Mouse (Mus musculus) kidney, postnatal 0 days (tissue): ENCODE results near the gene Cd3e. TPM values are rescaled to one million over a fixed set of nuclear protein-coding genes. Genes with fewer than 3 reads are reported as not detected.

Source experiments
- ATAC-seq: fragments of 200-750 bp; cut with Nextera tagmentation; replicated peaks from 2 replicates; pipeline ENCODE4 v1.8.0; 2017; ENCODE audit warnings: low read depth, moderate number of reproducible peaks, moderate TSS enrichment, moderate library complexity; ENCODE audit not compliant: low FRiP score
- DNase-seq: peaks from one replicate; pipeline ENCODE4 v3.0.0-alpha.2; 2016; ENCODE audit warnings: low spot score
- H3K27ac ChIP-seq: fragments of 300-500 bp; sonication (generic); 2 replicates; pipeline ENCODE4 v1.5.1; 2014; ENCODE audit warnings: mild to moderate bottlenecking
- H3K27me3 ChIP-seq: fragments of 300-500 bp; sonication (generic); 2 replicates; pipeline ENCODE4 v1.6.1; 2014; ENCODE audit warnings: low read length, mixed read lengths; ENCODE audit not compliant: insufficient read depth
- H3K36me3 ChIP-seq: fragments of 300-500 bp; sonication (generic); 2 replicates; pipeline ENCODE4 v1.6.1; 2014; ENCODE audit warnings: low read length, mixed read lengths; ENCODE audit not compliant: insufficient read depth
- H3K4me1 ChIP-seq: fragments of 300-500 bp; sonication (generic); replicated peaks from 2 replicates; pipeline ENCODE4 v1.6.1; 2014; ENCODE audit warnings: antibody characterized with exemption, low read length, mixed read lengths; ENCODE audit not compliant: insufficient read depth
- H3K4me2 ChIP-seq: fragments of 300-500 bp; sonication (generic); 2 replicates; pipeline ENCODE4 v1.6.1; 2014; ENCODE audit warnings: mild to moderate bottlenecking, low read length, moderate library complexity, mixed read lengths
- H3K4me3 ChIP-seq: fragments of 300-500 bp; sonication (generic); replicated peaks from 2 replicates; pipeline ENCODE4 v1.5.1; 2014; ENCODE audit warnings: low read depth, low read length
- H3K9ac ChIP-seq: fragments of 300-500 bp; sonication (generic); 2 replicates; pipeline ENCODE4 v1.6.1; 2014; ENCODE audit warnings: low read depth, low read length
- H3K9me3 ChIP-seq: fragments of 300-500 bp; sonication (generic); replicated peaks from 2 replicates; pipeline ENCODE4 v1.6.1; 2016; ENCODE audit warnings: low read length, inconsistent platforms, mixed read lengths
- CTCF ChIP-seq: IDR thresholded peaks from 2 replicates; pipeline ENCODE4 v1.5.1; 2016; ENCODE audit warnings: antibody characterized with exemption, low read depth, mild to moderate bottlenecking, moderate library complexity
- WGBS: fragments of 180-500 bp; shearing (Covaris S2); extraction: QIAGEN DNeasy Blood & Tissue Kit; methylation state at CpG from one replicate; pipeline ENCODE4 v1.1.7; 2014; 5-methylcytosine and 5-hydroxymethylcytosine counted together
- polyA plus RNA-seq: library from polyadenylated mRNA; unstranded; fragments of >200 nt; fragmentation: Nextera tagmentation; extraction: Ambion mirVana; gene quantifications from 2 replicates; pipeline ENCODE4 v1.2.1, GENCODE M21; 2015

Cd3e gene
- polyA plus RNA-seq, 1 experiment from 2014 or later = 0.08 TPM

DNA sequence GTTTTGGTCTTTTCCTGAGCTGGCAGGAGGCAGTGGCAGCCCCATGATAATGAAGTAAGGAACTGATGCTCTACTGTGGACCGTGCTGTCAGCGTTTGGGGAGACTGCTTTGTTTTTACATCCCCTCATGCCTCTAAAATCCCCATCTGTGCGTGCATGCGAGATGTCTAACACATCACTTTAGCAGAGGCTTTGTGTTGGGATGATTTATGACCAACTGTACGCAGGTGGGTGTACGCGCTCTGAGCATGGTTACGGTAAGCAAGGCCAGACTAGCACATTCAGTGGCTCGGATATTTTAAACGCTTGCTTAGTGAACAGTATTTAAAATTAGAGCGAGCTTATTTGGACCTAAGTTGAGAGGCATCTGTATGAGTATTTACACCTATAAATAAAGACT is 8.6 kb upstream of the Cd3e start:
- Histone ChIP-seq H3K9me3 (no peaks in the 10 kb centered on the region), H3K4me1 (no peaks in the 10 kb centered on the region), H3K4me2 (no peak overlapping the region), H3K36me3 (no peaks in the 10 kb centered on the region), H3K9ac (no peak overlapping the region), H3K27me3 (no peaks in the 10 kb centered on the region), H3K4me3 (no peak overlapping the region), H3K27ac (no peak overlapping the region)
- no peak for TF ChIP-seq CTCF
- 65% methylated on average over 11 of the region's 11 CpGs for WGBS
- ATAC-seq = no peak
- no peak for DNase-seq

- no peaks in the 10 kb centered on the region for H3K4me1 ChIP-seq
- ATAC-seq (no peak), DNase-seq (no peak)
- no peaks in the 10 kb centered on the region for H3K9me3 ChIP-seq
- WGBS = 46% methylated on average over 3 of the region's 3 CpGs
- H3K4me2 ChIP-seq = no peak overlapping the region
- no peak overlapping the region for H3K27ac ChIP-seq
- H3K9ac ChIP-seq = no peak overlapping the region
- H3K4me3 ChIP-seq = no peak overlapping the region
- no peaks in the 10 kb centered on the region for H3K36me3 ChIP-seq
- H3K27me3 ChIP-seq = no peaks in the 10 kb centered on the region
- TF ChIP-seq CTCF = no peak
These were observed 6.4 kb upstream of the Cd3e start for GRCm38 (mm10) chr9:45015841-45016240.

DNA sequence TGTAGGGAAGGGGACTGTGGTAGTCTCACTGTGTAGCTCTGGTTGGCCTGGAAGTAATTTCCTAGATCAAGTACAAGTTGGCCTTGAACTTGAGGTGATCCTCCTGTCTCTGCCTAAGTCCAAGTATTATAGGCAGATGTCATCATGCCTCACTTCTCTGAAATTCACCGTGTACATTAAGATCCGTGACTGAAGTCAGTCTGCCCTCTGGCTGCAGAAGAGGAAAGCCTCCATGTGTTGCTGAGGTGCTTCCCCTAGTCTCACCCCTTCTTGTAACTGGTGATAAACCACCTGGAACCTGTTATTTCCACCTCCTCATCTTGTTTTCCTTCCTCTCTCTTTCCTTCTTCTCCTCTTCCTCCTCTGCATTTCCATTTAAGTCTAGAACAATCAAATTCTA is 5.5 kb upstream of the Cd3e start:
- no peak for TF ChIP-seq CTCF
- H3K27ac ChIP-seq = no peak overlapping the region
- no peak overlapping the region for H3K4me2 ChIP-seq
- H3K27me3 ChIP-seq = no peaks in the 10 kb centered on the region
- ATAC-seq (no peak), DNase-seq (no peak)
- H3K9ac ChIP-seq = no peak overlapping the region
- no peak overlapping the region for H3K4me3 ChIP-seq
- 48% methylated on average over 2 of the region's 2 CpGs for WGBS
- no peaks in the 10 kb centered on the region for H3K9me3 ChIP-seq
- no peaks in the 10 kb centered on the region for H3K36me3 ChIP-seq
- no peaks in the 10 kb centered on the region for H3K4me1 ChIP-seq

DNA sequence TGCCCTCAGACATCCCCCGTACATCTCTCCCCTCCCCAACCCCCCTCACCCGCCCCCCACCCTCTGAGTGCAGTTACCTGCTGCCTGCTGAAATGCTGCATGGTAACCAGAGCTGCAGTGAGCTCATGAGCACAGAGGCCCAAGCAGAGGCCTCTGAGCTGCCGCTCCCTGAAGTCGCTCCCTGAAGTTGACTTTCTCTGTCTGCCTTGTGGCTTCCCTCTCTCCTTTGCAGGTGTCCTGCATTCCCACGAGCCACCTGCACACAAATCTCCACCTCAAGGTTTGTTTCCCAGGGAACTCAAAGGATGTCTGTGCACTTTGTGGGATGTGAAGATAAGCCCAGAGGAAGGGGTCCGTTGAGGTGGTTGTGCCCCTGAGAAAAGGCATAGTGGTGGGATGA is 1.9 kb upstream of the Cd3e start:
- no peaks in the 10 kb centered on the region for H3K9me3 ChIP-seq
- 42% methylated on average over 6 of the region's 6 CpGs for WGBS
- no peak for TF ChIP-seq CTCF
- no peak overlapping the region for H3K27ac ChIP-seq
- no peak overlapping the region for H3K4me2 ChIP-seq
- H3K4me3 ChIP-seq = no peak overlapping the region
- no peaks in the 10 kb centered on the region for H3K4me1 ChIP-seq
- no peak overlapping the region for H3K9ac ChIP-seq
- DNase-seq = no peak
- H3K27me3 ChIP-seq = no peaks in the 10 kb centered on the region
- ATAC-seq = no peak
- no peaks in the 10 kb centered on the region for H3K36me3 ChIP-seq

DNA sequence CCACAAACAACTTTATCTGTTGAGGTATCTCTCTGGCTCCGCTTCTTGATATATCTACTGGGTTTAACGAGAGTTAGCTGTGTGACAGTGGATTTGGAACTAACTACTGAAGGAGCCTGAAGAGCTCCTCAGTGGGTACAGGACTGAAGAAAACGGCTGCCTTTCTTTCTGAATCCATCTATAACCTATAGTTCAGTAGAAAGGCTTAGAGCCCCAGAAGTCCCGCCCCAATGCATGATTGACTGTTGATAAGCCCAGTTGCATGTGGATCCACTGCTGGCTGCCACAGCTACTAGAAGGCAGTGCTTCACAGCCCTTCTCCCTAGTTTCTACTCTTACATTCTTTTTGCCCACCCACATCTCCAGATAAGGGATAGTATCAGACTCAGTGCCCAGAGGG is 1.0 kb upstream of the Cd3e start:
- H3K4me2 ChIP-seq = no peak overlapping the region
- no peak for TF ChIP-seq CTCF
- no peak overlapping the region for H3K9ac ChIP-seq
- no peaks in the 10 kb centered on the region for H3K27me3 ChIP-seq
- H3K36me3 ChIP-seq = no peaks in the 10 kb centered on the region
- no peak overlapping the region for H3K4me3 ChIP-seq
- H3K9me3 ChIP-seq = no peaks in the 10 kb centered on the region
- no peak for DNase-seq
- no peak overlapping the region for H3K27ac ChIP-seq
- ATAC-seq = no peak
- no peaks in the 10 kb centered on the region for H3K4me1 ChIP-seq
- WGBS = 72% methylated on average over 4 of the region's 4 CpGs

GRCm38 (mm10) chr9:45008342-45008741 is 1.1 kb downstream of the Cd3e start:
- Histone ChIP-seq H3K4me3 (no peak overlapping the region), H3K27me3 (no peaks in the 10 kb centered on the region), H3K36me3 (no peaks in the 10 kb centered on the region), H3K4me1 (no peaks in the 10 kb centered on the region), H3K27ac (no peak overlapping the region), H3K9me3 (no peaks in the 10 kb centered on the region), H3K9ac (no peak overlapping the region), H3K4me2 (no peak overlapping the region)
- 82% methylated on average over 4 of the region's 4 CpGs for WGBS
- no peak for ATAC-seq
- TF ChIP-seq CTCF = no peak
- DNase-seq = no peak

- 73% methylated on average over 12 of the region's 12 CpGs for WGBS
- Histone ChIP-seq H3K4me2 (no peak overlapping the region), H3K4me1 (no peaks in the 10 kb centered on the region), H3K27me3 (no peaks in the 10 kb centered on the region), H3K27ac (no peak overlapping the region), H3K4me3 (no peak overlapping the region), H3K9ac (no peak overlapping the region), H3K9me3 (no peaks in the 10 kb centered on the region), H3K36me3 (no peaks in the 10 kb centered on the region)
- ATAC-seq (no peak), DNase-seq (no peak)
- TF ChIP-seq CTCF = no peak
These were observed 2.0 kb downstream of the Cd3e start for GRCm38 (mm10) chr9:45007404-45007803.
